Mouse (Mus musculus) myocyte (in vitro differentiated cells): ENCODE measurements around the gene Cpvl. TPM values are rescaled to one million over a fixed set of nuclear protein-coding genes. Genes with fewer than 3 reads are reported as not detected.

ENCODE experiments used
- H3K27me3 ChIP-seq: one replicate; pipeline ENCODE4 v1.6.1; 2011; ENCODE audit not compliant: control insufficient read depth, insufficient read depth, insufficient read length
- H3K36me3 ChIP-seq: one replicate; pipeline ENCODE4 v1.6.1; 2011; ENCODE audit not compliant: control insufficient read depth, insufficient read depth
- H3K4me2 ChIP-seq: one replicate; pipeline ENCODE4 v1.6.1; 2011; ENCODE audit warnings: low read depth, control low read depth
- H3K4me3 ChIP-seq: one replicate; pipeline ENCODE4 v1.5.1; 2011; ENCODE audit warnings: mild to moderate bottlenecking, control low read depth, moderate library complexity
- H3K79me2 ChIP-seq: one replicate; pipeline ENCODE4 v1.6.1; 2011; ENCODE audit not compliant: control insufficient read depth, insufficient read depth
- H3ac ChIP-seq: one replicate; pipeline ENCODE4 v1.6.1; 2011; ENCODE audit not compliant: control insufficient read depth, insufficient read length
- CEBPB ChIP-seq: IDR thresholded peaks from 2 replicates; pipeline ENCODE4 v1.6.1; 2011; ENCODE audit warnings: mild to moderate bottlenecking, moderate library complexity; ENCODE audit not compliant: poor library complexity, insufficient read depth, severe bottlenecking
- E2F4 ChIP-seq: IDR thresholded peaks from one replicate; pipeline ENCODE4 v1.6.1; 2011; ENCODE audit warnings: mild to moderate bottlenecking, control low read depth, moderate library complexity; ENCODE audit not compliant: insufficient read depth
- MAX ChIP-seq: IDR thresholded peaks from one replicate; pipeline ENCODE4 v1.6.1; 2011; ENCODE audit warnings: low read depth, mild to moderate bottlenecking, control low read depth
- MYOD1 ChIP-seq, 3 experiments: IDR thresholded peaks; one replicate each; pipeline ENCODE4 v1.6.1; 2011; ENCODE audit warnings: control low read depth in 2 of 3, low read depth in 2 of 3, mild to moderate bottlenecking in 2 of 3, moderate library complexity in 1 of 3; ENCODE audit not compliant: insufficient read length in 2 of 3, control insufficient read depth in 1 of 3
- MYOG ChIP-seq, 3 experiments: IDR thresholded peaks; one replicate each; pipeline ENCODE4 v1.6.1; 2011; ENCODE audit warnings: control low read depth in 2 of 3, low read depth in 2 of 3, mild to moderate bottlenecking in 2 of 3; ENCODE audit not compliant: insufficient read length in 2 of 3, control insufficient read depth in 1 of 3, insufficient read depth in 1 of 3
- POLR2A ChIP-seq: IDR thresholded peaks from one replicate; pipeline ENCODE4 v1.6.1; 2011; ENCODE audit warnings: low read depth, mild to moderate bottlenecking, control low read depth, moderate library complexity; ENCODE audit not compliant: insufficient read length
- POLR2AphosphoS2 ChIP-seq: IDR thresholded peaks from one replicate; pipeline ENCODE4 v1.6.1; 2011; ENCODE audit warnings: low read depth, control low read depth; ENCODE audit not compliant: insufficient read length
- REST ChIP-seq: IDR thresholded peaks from one replicate; pipeline ENCODE4 v1.6.1; 2011; ENCODE audit warnings: mild to moderate bottlenecking, control low read depth, moderate library complexity; ENCODE audit not compliant: insufficient read depth, insufficient read length
- SRF ChIP-seq: IDR thresholded peaks from one replicate; pipeline ENCODE4 v1.6.1; 2011; ENCODE audit warnings: low read depth; ENCODE audit not compliant: control insufficient read depth, insufficient read length
- TCF12 ChIP-seq: IDR thresholded peaks from one replicate; pipeline ENCODE4 v1.6.1; 2011; ENCODE audit warnings: mild to moderate bottlenecking, control low read depth; ENCODE audit not compliant: poor library complexity, insufficient read depth, severe bottlenecking
- TCF3 ChIP-seq: IDR thresholded peaks from one replicate; pipeline ENCODE4 v1.6.1; 2011; ENCODE audit warnings: low read depth, control low read depth; ENCODE audit not compliant: insufficient read length
- USF1 ChIP-seq: IDR thresholded peaks from one replicate; pipeline ENCODE4 v1.6.1; 2011; ENCODE audit warnings: low read depth, mild to moderate bottlenecking, control low read depth, moderate library complexity
- polyA plus RNA-seq: library from polyadenylated mRNA; unstranded; fragments of >200 nt; fragmentation: generic; extraction: Trizol; gene quantifications from one replicate; pipeline ENCODE4 v1.2.1, GENCODE M21; 2012; ENCODE audit warnings: missing spikeins

Cpvl gene
- polyA plus RNA-seq, 1 experiment = not detected

GRCm38 (mm10) chr6:53913151-53913550, 65.3 kb downstream of the Cpvl start:
- TF ChIP-seq TCF3 (no peak), MYOG (IDR thresholded peaks at IDR 0.05; ENCODE audit: control insufficient read depth in 1 of 3, insufficient read depth in 1 of 3, insufficient read length in 2 of 3, low read depth in 2 of 3) (no peak), REST (no peak), MAX (no peak)
- Histone ChIP-seq H3K4me2 (no peak overlapping the region), H3ac (no peak overlapping the region), H3K79me2 (no peaks in the 10 kb centered on the region), H3K27me3 (peaks cover 35% of the 10 kb centered on the region), H3K4me3 (no peak overlapping the region), H3K36me3 (no peaks in the 10 kb centered on the region)

- H3K36me3 ChIP-seq = no peaks in the 10 kb centered on the region
- no peak overlapping the region for H3K4me2 ChIP-seq
- peaks cover 35% of the 10 kb centered on the region for H3K27me3 ChIP-seq
- no peak overlapping the region for H3ac ChIP-seq
- no peaks in the 10 kb centered on the region for H3K79me2 ChIP-seq
- no peak overlapping the region for H3K4me3 ChIP-seq
- no peak for TF ChIP-seq TCF12
- TF ChIP-seq POLR2A = no peak
- TF ChIP-seq SRF = no peak
- TF ChIP-seq TCF3 = no peak
- no peak for TF ChIP-seq USF1
- TF ChIP-seq CEBPB = no peak
- TF ChIP-seq POLR2AphosphoS2 = no peak
- TF ChIP-seq MAX = no peak
- no peak for TF ChIP-seq REST
- no peak for TF ChIP-seq E2F4
Measured at GRCm38 (mm10) chr6:53912112-53912782, 66.2 kb downstream of the Cpvl start.

- Histone ChIP-seq H3K4me2 (no peak overlapping the region), H3ac (no peak overlapping the region), H3K4me3 (no peak overlapping the region), H3K27me3 (peaks cover 22% of the 10 kb centered on the region), H3K36me3 (no peaks in the 10 kb centered on the region), H3K79me2 (no peaks in the 10 kb centered on the region)
- no peak for TF ChIP-seq CEBPB
- no peak for TF ChIP-seq MYOG (IDR thresholded peaks at IDR 0.05; ENCODE audit: control insufficient read depth in 1 of 3, insufficient read depth in 1 of 3, insufficient read length in 2 of 3, low read depth in 2 of 3)
- no peak for TF ChIP-seq SRF
- no peak for TF ChIP-seq MYOD1 (IDR thresholded peaks at IDR 0.05; ENCODE audit: control insufficient read depth in 1 of 3, insufficient read length in 2 of 3, low read depth in 2 of 3)
- no peak for TF ChIP-seq POLR2AphosphoS2
- no peak for TF ChIP-seq E2F4
- TF ChIP-seq POLR2A = no peak
- no peak for TF ChIP-seq REST
- TF ChIP-seq MAX = no peak
Measured at GRCm38 (mm10) chr6:53909986-53910385, 68.5 kb downstream of the Cpvl start.

- Histone ChIP-seq H3ac (no peak overlapping the region), H3K79me2 (no peaks in the 10 kb centered on the region), H3K36me3 (no peaks in the 10 kb centered on the region), H3K4me2 (no peak overlapping the region), H3K27me3 (peaks cover 19% of the 10 kb centered on the region), H3K4me3 (no peak overlapping the region)
- TF ChIP-seq TCF3 = no peak
- no peak for TF ChIP-seq USF1
- no peak for TF ChIP-seq POLR2AphosphoS2
- TF ChIP-seq CEBPB = no peak
- TF ChIP-seq MYOG (IDR thresholded peaks at IDR 0.05; ENCODE audit: control insufficient read depth in 1 of 3, insufficient read depth in 1 of 3, insufficient read length in 2 of 3, low read depth in 2 of 3) = no peak
- TF ChIP-seq SRF = no peak
- TF ChIP-seq POLR2A = no peak
- no peak for TF ChIP-seq REST
- no peak for TF ChIP-seq TCF12
- no peak for TF ChIP-seq MAX
- no peak for TF ChIP-seq MYOD1 (IDR thresholded peaks at IDR 0.05; ENCODE audit: control insufficient read depth in 1 of 3, insufficient read length in 2 of 3, low read depth in 2 of 3)
- no peak for TF ChIP-seq E2F4
Measured at GRCm38 (mm10) chr6:53909446-53909845, 69.0 kb downstream of the Cpvl start.

- TF ChIP-seq MYOD1 (IDR thresholded peaks at IDR 0.05; ENCODE audit: control insufficient read depth in 1 of 3, insufficient read length in 2 of 3, low read depth in 2 of 3) = no peak
- no peak for TF ChIP-seq MYOG (IDR thresholded peaks at IDR 0.05; ENCODE audit: control insufficient read depth in 1 of 3, insufficient read depth in 1 of 3, insufficient read length in 2 of 3, low read depth in 2 of 3)
- no peak for TF ChIP-seq CEBPB
- TF ChIP-seq POLR2AphosphoS2 = no peak
- TF ChIP-seq REST = no peak
- no peak for TF ChIP-seq USF1
- TF ChIP-seq TCF12 = no peak
- no peak for TF ChIP-seq SRF
- TF ChIP-seq E2F4 = no peak
- TF ChIP-seq MAX = no peak
- no peak for TF ChIP-seq TCF3
- no peak for TF ChIP-seq POLR2A
- no peaks in the 10 kb centered on the region for H3K79me2 ChIP-seq
- no peak overlapping the region for H3K4me2 ChIP-seq
- peaks cover 14% of the 10 kb centered on the region for H3K27me3 ChIP-seq
- H3K36me3 ChIP-seq = no peaks in the 10 kb centered on the region
- no peak overlapping the region for H3K4me3 ChIP-seq
- no peak overlapping the region for H3ac ChIP-seq
Measured at GRCm38 (mm10) chr6:53906871-53907270, 71.6 kb downstream of the Cpvl start.
